Mouse (Mus musculus) c-Kit-positive CD71-negative TER-119-negative erythroid progenitor cells, embryonic 14.5 days (primary cell): Measurements from ENCODE around the gene Mrpl10.

Source experiments
- DNase-seq: peaks from one replicate; pipeline ENCODE4 v3.0.0-alpha.2; 2013; ENCODE audit warnings: low read depth

Gene Mrpl10

GRCm38 (mm10) chr11:97029686-97030417 is 11.5 kb upstream of the Mrpl10 start, which contains the start of gene Scrn2:
Gene Scrn2, plus strand, starts transcription at chr11:97029938.
- peak; percentile 79 for DNase-seq

GRCm38 (mm10) chr11:97030426-97030825 is 10.9 kb upstream of the Mrpl10 start:
- no peak for DNase-seq

GRCm38 (mm10) chr11:97031977-97032376 is 9.4 kb upstream of the Mrpl10 start:
- no peak for DNase-seq

GRCm38 (mm10) chr11:97032499-97032898 is 8.9 kb upstream of the Mrpl10 start:
- no peak for DNase-seq

GRCm38 (mm10) chr11:97033781-97034180 is 7.6 kb upstream of the Mrpl10 start:
- DNase-seq: no peak

- DNase-seq: no peak
Measured at GRCm38 (mm10) chr11:97036141-97036540, 5.2 kb upstream of the Mrpl10 start.

- DNase-seq: no peak
Measured at GRCm38 (mm10) chr11:97038881-97039280, 2.5 kb upstream of the Mrpl10 start.

GRCm38 (mm10) chr11:97040301-97041021 is 899 bp upstream of the Mrpl10 start:
- no peak for DNase-seq

- DNase-seq: no peak
Measured at GRCm38 (mm10) chr11:97044902-97045301, 3.5 kb downstream of the Mrpl10 start.

- no peak for DNase-seq
Measured at GRCm38 (mm10) chr11:97045861-97046260, 4.5 kb downstream of the Mrpl10 start.

GRCm38 (mm10) chr11:97048090-97048650 is 6.8 kb downstream of the Mrpl10 start:
- no peak for DNase-seq

- no peak for DNase-seq
Measured at GRCm38 (mm10) chr11:97049492-97050085, 8.2 kb downstream of the Mrpl10 start.

- peak; percentile 60 for DNase-seq
Measured at GRCm38 (mm10) chr11:97050216-97050943, 9.0 kb downstream of the Mrpl10 start, which contains the start of gene Osbpl7. Gene Osbpl7, plus strand, starts transcription at chr11:97050628.

- DNase-seq: no peak
Measured at GRCm38 (mm10) chr11:97050944-97051586, 9.7 kb downstream of the Mrpl10 start.

GRCm38 (mm10) chr11:97052219-97052646 is 10.9 kb downstream of the Mrpl10 start:
- no peak for DNase-seq

- DNase-seq: no peak
Measured at GRCm38 (mm10) chr11:97063274-97063920, 22.0 kb downstream of the Mrpl10 start.

GRCm38 (mm10) chr11:97063921-97064295 is 22.5 kb downstream of the Mrpl10 start:
- DNase-seq: no peak

GRCm38 (mm10) chr11:97065538-97066295 is 24.4 kb downstream of the Mrpl10 start:
- no peak for DNase-seq

GRCm38 (mm10) chr11:97066656-97067360 is 25.4 kb downstream of the Mrpl10 start:
- no peak for DNase-seq
